Mouse (Mus musculus): ENCODE results near the gene Mepce. TPM values are rescaled to one million over a fixed set of nuclear protein-coding genes. Genes with fewer than 3 reads are reported as not detected.

The Mepce gene
- total and polyA plus RNA-seq, 3 experiments, result 32.7 to 43.7 (median 37.3) TPM

- no peaks in the 10 kb centered on the region for H3K79me2 ChIP-seq (replicated peaks; ENCODE audit: control insufficient read depth, extremely low read depth, insufficient read depth, poor library complexity, severe bottlenecking)
- no peaks in the 10 kb centered on the region for H3K9me3 ChIP-seq (replicated peaks; ENCODE audit: low read length)
- no peak overlapping the region for H3K4me2 ChIP-seq (ENCODE audit: insufficient read depth, low read depth, poor library complexity, severe bottlenecking)
- no peak for DNase-seq (ENCODE audit: extremely low read depth)
- H3K36me3 ChIP-seq (replicated peaks in 1 of 2; ENCODE audit: control insufficient read depth in 1 of 2, insufficient read depth in 1 of 2, low read length in 1 of 2), result no peaks in the 10 kb centered on the region
- no peak overlapping the region for H3K4me3 ChIP-seq (replicated peaks in 1 of 3; ENCODE audit: low read depth in 2 of 3, low read length in 2 of 3, poor library complexity in 1 of 3)
- TF ChIP-seq NELFE (IDR thresholded peaks at IDR 0.05; ENCODE audit: low read depth, low read length), result no peak
- TF ChIP-seq JUND (conservative IDR thresholded peaks at IDR 0.05; ENCODE audit: low read depth, low read length), result no peak
- TF ChIP-seq KAT2A (IDR thresholded peaks at IDR 0.05; ENCODE audit: insufficient replicate concordance, low read length), result no peak
- no peak for TF ChIP-seq EP300 (IDR thresholded peaks at IDR 0.05; ENCODE audit: low read length)
- TF ChIP-seq E2F4 (IDR thresholded peaks at IDR 0.05; ENCODE audit: insufficient replicate concordance, low read depth, low read length), result no peak
- TF ChIP-seq MYC (IDR thresholded peaks at IDR 0.05; ENCODE audit: low read depth, low read length), result no peak
- no peak for TF ChIP-seq NRF1 (IDR thresholded peaks at IDR 0.05; ENCODE audit: low read depth, low read length)
- TF ChIP-seq ETS1 (conservative IDR thresholded peaks at IDR 0.05; ENCODE audit: low read depth, low read length), result no peak
- TF ChIP-seq UBTF (IDR thresholded peaks at IDR 0.05; ENCODE audit: low read depth, low read length), result no peak
- peaks cover 34 to 67% of the 10 kb centered on the region in 2 experiments for H3K4me1 ChIP-seq (ENCODE audit: control insufficient read depth in 1 of 2, insufficient read depth in 2 of 2)
- H3K27me3 ChIP-seq (replicated peaks), result no peaks in the 10 kb centered on the region
- in situ Hi-C loops (cut with MboI; ENCODE audit: low pct_ligation_motif_present, low pct_unique_long_range_greater_than_20kb, low sequenced_read_pairs) (no loop called here), dilution Hi-C loops (cut with MboI; ENCODE audit: extremely low pct_ligation_motif_present, extremely low pct_unique_long_range_greater_than_20kb, low sequenced_read_pairs) (no loop called here)
- no peak overlapping the region for H3K9ac ChIP-seq (ENCODE audit: insufficient read depth, low read depth)
- H3K27ac ChIP-seq (ENCODE audit: insufficient read depth, low read depth), result no peak overlapping the region
These were observed 34.7 kb upstream of the Mepce start for GRCm38 (mm10) chr5:137822126-137822525.

GRCm38 (mm10) chr5:137817466-137818222 is 30.2 kb upstream of the Mepce start:
- no peak for TF ChIP-seq NELFE (IDR thresholded peaks at IDR 0.05; ENCODE audit: low read depth, low read length)
- no peak for TF ChIP-seq ZKSCAN1 (IDR thresholded peaks at IDR 0.05; ENCODE audit: borderline replicate concordance, low read depth, low read length)
- peak; percentile 61 for TF ChIP-seq CHD2 (IDR thresholded peaks at IDR 0.05; ENCODE audit: low read length)
- TF ChIP-seq IRF4 (IDR thresholded peaks at IDR 0.05; ENCODE audit: low read depth, low read length), result peak; percentile 8; the same call in 1 of the 2 replicates
- TF ChIP-seq EP300 (IDR thresholded peaks at IDR 0.05; ENCODE audit: low read length), result 0 out of 2 replicates have a peak, but pooled peaks have one; percentile 29
- 0 out of 2 replicates have a peak, but pooled peaks have one; percentile 13 for TF ChIP-seq JUND (conservative IDR thresholded peaks at IDR 0.05; ENCODE audit: low read depth, low read length)
- dilution Hi-C loops (cut with MboI; ENCODE audit: extremely low pct_ligation_motif_present, extremely low pct_unique_long_range_greater_than_20kb, low sequenced_read_pairs) (no loop called here), in situ Hi-C loops (cut with MboI; ENCODE audit: low pct_ligation_motif_present, low pct_unique_long_range_greater_than_20kb, low sequenced_read_pairs) (no loop called here)
- peaks cover 11 to 32% of the 10 kb centered on the region in 2 experiments for H3K4me1 ChIP-seq (ENCODE audit: control insufficient read depth in 1 of 2, insufficient read depth in 2 of 2)
- H3K4me2 ChIP-seq (ENCODE audit: insufficient read depth, low read depth, poor library complexity, severe bottlenecking), result no peak overlapping the region
- no peak overlapping the region for H3K27ac ChIP-seq (ENCODE audit: insufficient read depth, low read depth)
- DNase-seq (ENCODE audit: extremely low read depth), result peak; percentile 53
- peaks cover 3% of the 10 kb centered on the region for H3K9me3 ChIP-seq (replicated peaks; ENCODE audit: low read length)
- H3K36me3 ChIP-seq (replicated peaks in 1 of 2; ENCODE audit: control insufficient read depth in 1 of 2, insufficient read depth in 1 of 2, low read length in 1 of 2), result no peaks in the 10 kb centered on the region
- no peak overlapping the region for H3K9ac ChIP-seq (ENCODE audit: insufficient read depth, low read depth)
- H3K27me3 ChIP-seq (replicated peaks), result no peaks in the 10 kb centered on the region
- no peaks in the 10 kb centered on the region for H3K79me2 ChIP-seq (replicated peaks; ENCODE audit: control insufficient read depth, extremely low read depth, insufficient read depth, poor library complexity, severe bottlenecking)
- no peak overlapping the region for H3K4me3 ChIP-seq (replicated peaks in 1 of 3; ENCODE audit: low read depth in 2 of 3, low read length in 2 of 3, poor library complexity in 1 of 3)

Data from CH12.LX (cell line).